Mouse (Mus musculus) lung, postnatal 14 days (tissue): ENCODE measurements around the gene Napepld.
"Not testable (repeated sequence)": the region's sequence is repeated elsewhere in the genome, so short reads cannot be mapped to it uniquely, and the experiment has no call there.

ENCODE experiments used
- DNase-seq: peaks from one replicate; pipeline ENCODE4 v3.0.0; 2021

The Napepld gene

GRCm38 (mm10) chr5:21658623-21659395, 42.4 kb downstream of the Napepld start:
- peak; percentile 89 for DNase-seq

GRCm38 (mm10) chr5:21658038-21658437, 43.2 kb downstream of the Napepld start:
- DNase-seq = no peak

DNA sequence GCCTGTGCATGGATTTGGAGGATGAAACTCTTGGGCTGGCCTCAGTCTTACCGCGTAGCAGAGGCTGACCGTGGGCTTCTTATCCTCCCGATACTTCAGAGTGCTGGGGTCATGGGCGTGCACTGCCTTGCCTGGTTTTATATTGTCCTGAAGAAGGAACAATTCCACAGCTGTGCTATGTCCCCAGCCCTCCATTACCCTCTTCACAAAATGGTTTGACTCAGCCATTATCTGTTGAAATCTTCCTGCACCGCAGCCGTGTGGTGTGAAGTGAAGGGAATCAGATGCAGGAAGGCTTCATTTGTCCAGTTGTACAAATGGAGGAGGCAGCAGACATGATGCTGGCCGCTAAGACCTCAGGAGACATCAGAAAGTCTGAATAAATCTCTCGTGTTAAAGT, 44.3 kb downstream of the Napepld start:
- DNase-seq = peak; percentile 58

DNA sequence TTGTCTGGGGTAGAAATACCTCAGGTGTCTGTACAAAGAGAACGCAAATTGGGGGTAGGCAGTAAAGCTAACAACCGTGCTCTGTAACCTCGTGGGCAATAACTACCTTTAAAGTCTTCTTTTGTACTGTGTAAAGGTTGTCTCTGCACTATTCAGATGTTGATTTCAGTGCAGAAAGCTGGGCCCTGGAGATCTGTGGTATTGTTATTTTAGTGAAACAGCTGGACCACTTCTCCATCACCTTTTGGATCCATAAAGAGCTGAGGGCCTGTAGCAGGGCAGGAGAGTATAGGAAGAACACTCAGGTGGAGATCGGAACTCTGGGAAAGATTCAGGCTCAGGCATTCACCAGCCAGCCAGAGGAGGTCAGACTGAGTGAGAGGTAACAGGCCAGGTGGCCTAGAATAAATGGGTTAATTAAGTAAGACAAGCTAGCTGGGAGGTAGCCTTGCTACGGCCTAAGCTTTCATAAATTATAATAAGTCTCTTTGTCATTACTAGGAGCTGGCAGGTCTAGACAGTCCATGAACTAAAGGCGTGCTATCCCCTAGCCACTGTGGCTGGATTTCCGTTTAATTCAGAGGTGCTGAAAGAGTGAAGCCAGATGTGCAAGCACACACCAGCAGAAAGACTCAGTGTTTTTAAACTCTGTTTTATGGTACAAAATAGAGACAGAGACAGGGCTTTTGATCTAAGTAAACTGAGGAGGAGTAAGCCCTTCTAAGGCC, 49.1 kb downstream of the Napepld start:
- no peak for DNase-seq

- no peak for DNase-seq
Measured at GRCm38 (mm10) chr5:21650736-21651135, 50.5 kb downstream of the Napepld start.

- DNase-seq = no peak
Measured at GRCm38 (mm10) chr5:21646133-21646491, 55.1 kb downstream of the Napepld start.

- peak; percentile 86 for DNase-seq
Measured at GRCm38 (mm10) chr5:21645439-21646132, 55.6 kb downstream of the Napepld start, which contains the start of the genes Fbxl13 and Armc10. TSS of gene Fbxl13 (minus strand) at chr5:21645634. TSS of gene Armc10 (plus strand) at chr5:21645813.

DNA sequence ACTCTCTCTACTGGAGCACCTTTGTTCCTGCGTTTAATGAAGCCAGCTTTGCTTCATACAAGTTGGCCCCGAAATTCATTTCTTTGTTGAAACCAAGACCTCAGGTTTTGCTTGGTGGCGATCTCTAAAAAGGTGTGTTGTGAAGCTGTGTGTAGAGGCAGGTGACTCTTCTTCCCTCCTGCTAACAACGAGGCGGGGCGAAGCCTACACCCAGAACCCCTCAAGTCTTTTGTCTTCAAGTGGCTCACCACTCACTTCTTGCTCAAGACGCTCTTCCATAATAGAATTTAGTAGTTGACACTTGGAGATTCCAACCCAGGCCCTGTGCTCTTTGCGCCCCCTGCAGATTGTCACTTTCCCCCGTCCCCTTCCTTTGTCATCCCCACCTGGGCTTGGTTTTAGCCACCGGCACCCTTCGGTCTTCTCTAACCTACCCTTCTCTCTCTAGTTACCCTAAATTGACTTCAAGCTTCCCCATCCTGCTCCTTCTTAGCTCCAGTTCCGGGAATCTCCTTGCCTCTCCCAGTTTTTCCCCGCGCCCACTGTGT, 56.2 kb downstream of the Napepld start:
- DNase-seq = no peak

DNA sequence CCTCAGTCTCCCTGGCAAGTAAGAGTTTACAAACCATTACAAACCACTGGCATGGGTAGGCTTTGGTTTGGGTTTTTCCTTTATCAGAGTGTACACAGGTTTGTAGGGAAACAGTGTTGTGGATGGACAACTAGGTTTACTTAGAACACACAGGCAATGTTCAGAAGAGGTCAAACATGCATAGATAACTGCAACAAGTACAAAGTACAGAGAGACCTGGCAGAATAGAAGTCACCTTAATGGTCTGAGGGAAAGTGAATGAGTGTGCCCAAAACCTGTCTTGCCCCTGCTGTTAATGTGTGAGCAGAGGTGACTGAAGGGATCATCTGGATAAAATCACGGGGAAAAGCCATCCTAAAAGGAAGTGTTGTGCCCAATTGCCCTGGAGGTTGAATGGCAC, 57.6 kb downstream of the Napepld start:
- no peak for DNase-seq

DNA sequence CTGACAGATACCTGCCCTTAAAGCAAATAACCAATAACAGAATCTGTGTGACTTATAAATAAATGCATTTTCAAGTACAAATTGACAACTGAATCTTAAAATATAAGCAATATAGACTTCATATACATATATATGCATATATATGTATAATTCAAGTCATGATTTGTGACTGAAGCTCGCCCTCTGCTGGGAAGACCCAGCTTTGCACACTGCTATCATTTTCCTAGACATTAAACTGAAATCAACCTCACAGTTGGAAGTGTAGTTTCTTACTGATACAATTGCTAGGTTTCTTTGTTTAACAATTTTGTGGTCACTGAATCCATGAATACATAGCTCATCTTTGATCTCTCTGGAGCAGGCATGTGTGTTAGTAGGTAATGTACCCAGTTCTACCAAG, 60.2 kb downstream of the Napepld start:
- DNase-seq = peak; percentile 51

- no peak for DNase-seq
Measured at GRCm38 (mm10) chr5:21625916-21626315, 75.3 kb downstream of the Napepld start.

DNA sequence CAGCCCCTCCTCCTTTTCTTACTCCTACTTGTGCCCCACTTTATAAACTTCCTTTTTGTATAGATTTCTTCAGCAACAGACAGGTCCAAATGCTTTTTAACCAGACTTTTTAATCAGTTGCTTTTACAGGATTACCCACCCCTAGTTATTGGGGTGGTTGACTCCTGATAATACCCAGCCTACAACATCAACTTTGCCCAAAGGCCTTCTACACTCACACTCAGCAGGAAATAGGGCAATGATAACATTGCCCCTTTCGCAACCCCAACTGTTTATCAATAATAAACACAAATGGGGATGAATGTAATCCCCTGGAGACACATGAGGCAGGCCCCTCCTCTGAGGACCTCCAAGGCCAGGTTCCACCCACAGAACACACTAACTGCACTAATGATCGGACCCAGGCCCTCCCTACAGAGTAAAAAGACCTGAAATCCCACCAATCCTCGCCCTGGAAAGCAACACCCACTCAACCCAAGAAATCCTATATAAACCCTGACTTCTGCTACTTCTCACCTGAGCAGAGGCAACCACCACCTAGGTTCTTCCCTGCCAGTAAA, 84.7 kb downstream of the Napepld start:
- DNase-seq = no peak

DNA sequence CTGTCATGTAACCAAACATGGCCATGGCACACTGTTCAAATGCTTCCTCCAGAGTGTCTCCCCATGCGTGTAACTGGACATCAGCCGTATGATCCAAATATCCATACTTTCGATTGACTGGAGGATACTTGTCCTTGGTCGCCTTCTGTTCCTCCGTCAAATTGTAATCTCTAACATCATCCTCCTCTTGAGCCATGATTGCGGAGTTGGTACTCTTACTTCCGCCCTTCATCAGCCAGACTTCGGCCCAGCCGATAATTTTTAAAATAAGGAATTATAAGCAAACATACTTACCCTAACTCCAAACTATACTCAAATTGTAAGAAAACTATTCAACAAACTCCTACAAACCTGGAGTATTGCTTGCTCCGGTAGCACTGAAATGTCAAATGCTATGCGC, 86.9 kb downstream of the Napepld start:
- DNase-seq = not testable (repeated sequence)
